Mouse (Mus musculus) mature B cell (primary cell): ENCODE measurements around the gene Il1rl2.

Experiments used
- in situ Hi-C: fragments of 300-500 bp; cut with MboI; formaldehyde crosslinking; loops from 2 replicates; pipeline ENCODE4 v1.14.3; 2019

Gene Il1rl2

DNA sequence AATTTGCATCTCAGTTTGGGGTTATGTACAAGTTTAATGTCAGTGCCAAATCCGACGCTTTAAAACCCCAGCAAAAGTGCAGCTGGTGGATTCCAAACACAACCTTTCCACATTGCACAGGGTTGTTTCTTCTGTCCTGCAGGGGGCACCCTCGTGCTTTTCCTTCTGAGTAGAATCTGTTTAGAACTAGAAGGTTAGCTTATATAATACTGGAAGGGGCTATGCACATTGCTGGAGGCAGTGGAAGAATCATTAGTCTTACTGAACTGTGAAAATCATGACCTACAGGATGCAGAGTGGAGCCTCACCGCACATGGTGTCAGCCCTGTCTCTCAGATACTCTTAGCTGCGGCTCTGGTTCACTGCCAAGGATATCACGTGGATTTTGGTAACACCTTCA lies 55.7 kb downstream of the Il1rl2 start:
- in situ Hi-C loops: loop anchor here (10.0 kb wide), 2 partner anchors 165 to 265 kb away; no protein-coding TSS in a partner anchor

- in situ Hi-C loops: loop anchor here (10.0 kb wide), 2 partner anchors 164 to 266 kb away; no protein-coding TSS in a partner anchor
Observed at GRCm38 (mm10) chr1:40380990-40381389, 56.6 kb downstream of the Il1rl2 start.

- in situ Hi-C loops: loop anchor here (10.0 kb wide), 2 partner anchors 162 to 268 kb away; no protein-coding TSS in a partner anchor
Observed at GRCm38 (mm10) chr1:40382841-40383240, 58.4 kb downstream of the Il1rl2 start.

DNA sequence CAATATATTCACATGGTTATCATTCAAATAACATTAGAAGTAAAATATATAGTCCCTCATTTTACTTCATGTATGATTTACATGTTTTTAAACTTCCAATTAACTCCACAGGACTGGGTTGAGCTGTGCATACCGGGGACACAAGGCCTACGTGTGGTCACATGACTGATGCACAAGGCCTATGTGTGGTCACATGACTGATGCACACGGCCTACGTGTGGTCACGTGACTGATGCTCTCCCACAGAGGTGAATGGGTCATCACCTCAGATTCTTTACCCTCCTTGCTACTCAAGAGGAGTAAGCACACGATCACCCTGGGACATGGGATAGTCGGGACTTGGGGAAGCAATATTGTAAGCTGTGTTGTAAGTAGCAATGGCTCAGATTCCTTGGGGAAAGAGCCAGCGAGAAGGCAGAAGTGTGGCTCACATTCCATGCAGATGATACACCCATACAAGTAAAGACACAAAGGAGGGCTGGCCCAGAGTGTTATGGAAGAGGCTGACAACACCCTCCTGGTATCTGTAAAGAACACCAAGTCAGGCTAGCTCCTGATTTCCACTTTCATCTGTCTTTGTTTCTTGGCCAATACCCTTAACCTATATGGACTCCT lies 60.6 kb downstream of the Il1rl2 start:
- in situ Hi-C loops: loop anchor here (10.0 kb wide), 2 partner anchors 160 to 270 kb away; no protein-coding TSS in a partner anchor

DNA sequence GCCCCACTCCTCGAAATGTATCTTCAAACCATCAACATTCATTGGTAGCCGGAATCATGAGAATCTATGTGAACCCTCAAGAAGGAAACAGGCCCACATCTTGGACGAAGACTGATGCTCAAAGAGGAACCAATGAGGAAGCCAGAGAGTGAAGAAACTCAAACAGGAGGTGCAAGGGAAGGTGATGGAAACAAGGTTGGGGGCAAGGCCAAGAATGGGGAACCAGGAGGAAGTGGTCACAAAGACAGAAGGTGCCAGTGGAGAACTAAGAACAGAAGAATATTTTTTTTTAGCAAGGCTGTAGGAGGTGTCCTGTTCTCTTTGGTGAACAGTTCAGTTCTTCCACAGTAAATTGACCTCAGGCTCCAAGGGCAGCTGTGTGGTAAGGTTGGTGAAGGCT lies 67.0 kb downstream of the Il1rl2 start:
- in situ Hi-C loops: no loop called here

- in situ Hi-C loops: no loop called here
Observed at GRCm38 (mm10) chr1:40392535-40392934, 68.1 kb downstream of the Il1rl2 start.

- in situ Hi-C loops: no loop called here
Observed at GRCm38 (mm10) chr1:40393214-40393613, 68.8 kb downstream of the Il1rl2 start.

- in situ Hi-C loops: no loop called here
Observed at GRCm38 (mm10) chr1:40399639-40400038, 75.2 kb downstream of the Il1rl2 start.

DNA sequence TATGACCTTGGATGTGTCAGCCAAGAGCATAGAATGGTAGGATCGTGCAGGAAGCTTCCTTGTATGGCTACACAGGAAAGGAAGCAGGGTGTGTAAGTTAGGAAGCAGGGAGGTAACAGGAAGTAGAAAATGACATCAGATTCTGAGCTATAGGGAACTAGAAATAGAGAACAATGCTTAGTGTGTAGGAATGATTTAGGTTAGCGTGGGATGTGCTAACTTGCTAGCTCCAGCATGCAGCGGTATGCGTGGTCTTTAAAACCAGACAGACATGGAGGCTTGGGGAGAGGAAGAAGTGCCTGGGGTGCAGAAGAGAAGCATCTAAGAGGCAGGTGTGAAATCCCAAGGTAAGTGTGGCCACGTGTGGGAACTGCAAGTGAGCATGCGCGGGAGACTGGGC lies 80.3 kb downstream of the Il1rl2 start:
- in situ Hi-C loops: no loop called here

- in situ Hi-C loops: no loop called here
Observed at GRCm38 (mm10) chr1:40409882-40410281, 85.5 kb downstream of the Il1rl2 start.

- in situ Hi-C loops: no loop called here
Observed at GRCm38 (mm10) chr1:40413039-40413438, 88.6 kb downstream of the Il1rl2 start.

DNA sequence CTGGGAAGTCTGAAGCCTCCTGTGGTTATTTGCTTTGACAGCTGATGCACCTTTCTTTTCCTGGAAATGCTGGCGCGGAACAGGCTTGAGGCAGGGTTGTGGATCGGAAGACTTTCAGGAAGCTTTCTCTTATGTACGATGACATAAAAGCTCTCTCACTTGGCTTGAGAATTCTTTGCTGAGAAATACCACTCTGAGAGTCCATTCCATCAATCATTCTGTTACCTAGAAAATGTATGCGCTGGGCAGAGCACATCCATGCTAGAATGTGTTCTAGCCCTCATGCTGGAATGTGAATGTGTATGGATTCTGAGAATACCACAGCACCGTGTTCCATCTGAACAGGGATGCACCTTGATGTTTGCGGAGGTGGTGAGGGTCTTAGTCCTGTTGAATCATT lies 89.9 kb downstream of the Il1rl2 start:
- in situ Hi-C loops: no loop called here

- in situ Hi-C loops: no loop called here
Observed at GRCm38 (mm10) chr1:40414863-40415656, 90.7 kb downstream of the Il1rl2 start.

DNA sequence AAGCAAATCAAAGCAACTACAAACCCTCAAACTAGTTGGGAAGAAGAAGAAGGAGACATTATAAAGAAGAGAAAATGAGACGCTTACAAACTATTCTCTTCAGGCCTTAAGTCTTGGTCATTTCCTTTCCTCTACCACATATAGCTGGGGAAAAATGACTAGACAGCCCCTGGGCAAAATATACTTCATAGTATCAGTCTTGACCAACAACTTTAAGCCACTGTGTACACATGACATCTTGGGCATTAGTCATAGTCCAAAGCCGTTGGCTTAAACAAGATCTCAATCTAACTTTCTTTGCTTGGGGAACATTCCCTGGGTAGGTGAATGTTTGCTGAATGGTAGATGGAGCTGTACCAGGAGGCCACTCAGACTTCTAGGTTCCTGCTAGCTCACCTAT lies 92.6 kb downstream of the Il1rl2 start:
- in situ Hi-C loops: no loop called here
